Mouse (Mus musculus) kidney, adult 2 months (tissue): ENCODE results near the gene Jpt2.

ENCODE experiments used
- CTCF ChIP-seq: fragments of 200-500 bp; conservative IDR thresholded peaks from 2 replicates; pipeline ENCODE4 v1.5.1; 2011; ENCODE audit warnings: low read depth, mild to moderate bottlenecking, control low read depth, low read length, moderate library complexity, mixed read lengths; ENCODE audit not compliant: insufficient read depth, insufficient read length
- POLR2A ChIP-seq: fragments of 200-500 bp; IDR thresholded peaks from one replicate; pipeline ENCODE4 v1.6.1; 2011; ENCODE audit warnings: low read depth, low read length, control low read depth

- TF ChIP-seq CTCF, result no peak
- TF ChIP-seq POLR2A, result no peak
These were observed 26.7 kb upstream of the Jpt2 start for GRCm38 (mm10) chr17:24987221-24987620.
